Mouse (Mus musculus): ENCODE measurements around the gene Zfp809. TPM values are rescaled to one million over a fixed set of nuclear protein-coding genes. Genes with fewer than 3 reads are reported as not detected.
"Not testable (repeated sequence)": the region's sequence is repeated elsewhere in the genome, so short reads cannot be mapped to it uniquely, and the experiment has no call there.

Gene Zfp809
- total RNA-seq (2022), result 10 to 100 TPM; 17.9 to 26.0 (median 22.0) TPM

- peak; percentile 98 to 100 for DNase-seq (ENCODE audit: low spot score in 2 of 2)
Observed at GRCm38 (mm10) chr9:22225581-22226388, at the start of gene Zfp809. TSS of gene Zfp809 (plus strand) at chr9:22225714.

GRCm38 (mm10) chr9:22188025-22188611, 37.4 kb upstream of the Zfp809 start, which contains the start of gene Zfp872:
TSS of gene Zfp872 (plus strand) at chr9:22188090.
- DNase-seq (ENCODE audit: low spot score in 2 of 2), result peak in 1 of 2 experiments; percentile 19

- DNase-seq (ENCODE audit: low spot score in 2 of 2), result no peak
Observed at GRCm38 (mm10) chr9:22196412-22196811, 29.1 kb upstream of the Zfp809 start.

- no peak for DNase-seq (ENCODE audit: low spot score in 2 of 2)
Observed at GRCm38 (mm10) chr9:22213785-22214194, 11.7 kb upstream of the Zfp809 start.

- DNase-seq (ENCODE audit: low spot score in 2 of 2), result no peak
Observed at GRCm38 (mm10) chr9:22214549-22214948, 11.0 kb upstream of the Zfp809 start.

DNA sequence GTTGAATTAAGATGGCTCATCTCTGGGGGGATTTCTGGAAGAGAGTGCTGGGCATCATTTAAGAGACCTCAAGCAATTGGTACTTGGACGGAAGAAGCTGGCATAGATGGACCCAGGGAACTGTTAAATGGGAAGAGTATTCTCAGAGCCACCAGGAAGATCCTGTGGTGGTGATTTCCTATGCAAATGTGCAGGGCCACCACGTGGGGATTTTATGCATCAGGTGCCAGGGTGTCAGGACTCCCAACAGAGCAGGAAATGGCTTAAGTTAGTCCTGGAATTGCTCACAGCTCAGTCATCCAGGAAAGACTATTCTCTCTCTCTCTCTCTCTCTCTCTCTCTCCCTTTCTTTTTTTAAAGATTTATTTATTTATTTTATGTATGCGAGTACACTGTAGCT, 8.8 kb upstream of the Zfp809 start:
- no peak for DNase-seq (ENCODE audit: low spot score in 2 of 2)

- DNase-seq (ENCODE audit: low spot score in 2 of 2), result no peak
Observed at GRCm38 (mm10) chr9:22217858-22218493, 7.5 kb upstream of the Zfp809 start.

- DNase-seq (ENCODE audit: low spot score in 2 of 2), result no peak
Observed at GRCm38 (mm10) chr9:22224066-22224465, 1.4 kb upstream of the Zfp809 start.

GRCm38 (mm10) chr9:22224536-22225503, 694 bp upstream of the Zfp809 start:
- peak in 1 of 2 experiments; percentile 12 for DNase-seq (ENCODE audit: low spot score in 2 of 2)

DNA sequence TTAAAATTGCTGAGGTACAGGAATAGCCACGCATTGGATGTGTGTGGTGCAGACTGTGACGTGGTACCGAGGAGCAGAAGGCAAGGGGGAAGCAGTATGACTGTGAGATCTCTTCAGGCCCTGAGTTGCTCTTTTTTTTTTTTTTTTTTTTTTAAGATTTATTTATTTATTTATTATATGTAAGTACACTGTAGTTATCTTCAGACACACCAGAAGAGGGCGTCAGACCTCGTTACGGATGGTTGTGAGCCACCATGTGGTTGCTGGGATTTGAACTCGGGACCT, 817 bp downstream of the Zfp809 start:
- not testable (repeated sequence) for DNase-seq (ENCODE audit: low spot score in 2 of 2)

DNA sequence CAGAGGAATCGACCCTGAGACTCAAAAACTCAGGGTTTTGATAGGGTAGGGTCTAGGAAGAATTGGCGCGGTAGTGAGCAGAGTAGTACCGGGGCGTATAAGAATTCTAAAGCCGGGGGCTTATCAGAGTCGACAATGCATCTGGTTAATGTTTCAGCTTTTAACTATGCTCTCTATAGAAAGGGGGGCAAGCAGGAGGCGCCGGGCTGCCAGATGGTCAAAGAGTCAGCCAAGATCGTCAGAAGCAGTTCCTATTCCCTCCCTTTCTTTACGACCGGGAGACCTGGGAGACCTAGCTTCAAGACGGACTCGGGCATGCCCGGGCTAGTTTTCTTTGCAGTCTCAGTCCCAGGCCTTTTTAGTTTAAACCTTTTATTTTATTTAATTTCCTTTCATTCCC, 1.3 kb downstream of the Zfp809 start:
- no peak for DNase-seq (ENCODE audit: low spot score in 2 of 2)

GRCm38 (mm10) chr9:22229386-22230026, 4.0 kb downstream of the Zfp809 start:
- no peak for DNase-seq (ENCODE audit: low spot score in 2 of 2)

DNA sequence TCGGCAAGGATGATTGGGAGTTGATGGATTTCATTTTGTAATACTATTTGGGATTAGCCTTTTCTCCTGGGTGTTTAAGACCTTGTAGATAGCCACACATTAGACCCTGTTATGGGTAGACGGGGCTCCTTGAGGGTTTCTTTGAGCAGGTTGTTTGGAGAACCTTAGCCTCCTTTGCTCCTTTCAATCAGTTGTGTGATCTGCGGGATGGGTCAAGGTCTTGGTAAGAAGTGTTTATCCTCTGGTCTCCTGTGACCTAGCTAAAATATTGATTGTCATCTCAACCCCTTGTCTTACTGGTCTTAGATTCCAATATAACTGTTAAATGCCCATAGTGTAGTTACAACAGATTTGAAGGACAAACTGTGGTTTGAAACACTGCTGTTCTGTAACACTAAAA, 4.5 kb downstream of the Zfp809 start:
- DNase-seq (ENCODE audit: low spot score in 2 of 2), result no peak

DNA sequence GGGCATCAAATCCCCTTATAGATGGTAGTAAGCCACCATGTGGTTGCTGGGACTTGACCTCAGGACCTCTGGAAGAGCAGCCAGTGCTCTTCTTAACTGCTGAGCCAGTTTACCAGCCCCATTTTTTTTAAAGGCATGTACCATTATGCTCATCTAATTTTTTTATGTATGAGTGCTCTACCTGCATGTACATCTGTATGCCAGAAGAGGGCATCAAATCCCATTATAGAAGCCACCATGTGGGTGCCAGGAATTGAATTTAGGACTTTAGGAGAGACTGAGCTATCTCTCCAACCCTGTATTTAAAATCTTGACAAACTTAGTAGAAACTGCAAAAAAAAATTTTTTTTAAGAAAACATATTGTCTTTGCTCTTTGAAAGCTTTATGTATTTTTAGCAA, 5.0 kb downstream of the Zfp809 start:
- no peak for DNase-seq (ENCODE audit: low spot score in 2 of 2)

- DNase-seq (ENCODE audit: low spot score in 2 of 2), result no peak
Observed at GRCm38 (mm10) chr9:22240001-22240400, 14.5 kb downstream of the Zfp809 start.

- DNase-seq (ENCODE audit: low spot score in 2 of 2), result no peak
Observed at GRCm38 (mm10) chr9:22244242-22244641, 18.7 kb downstream of the Zfp809 start.

- DNase-seq (ENCODE audit: low spot score in 2 of 2), result no peak
Observed at GRCm38 (mm10) chr9:22256579-22256978, 31.1 kb downstream of the Zfp809 start.

DNA sequence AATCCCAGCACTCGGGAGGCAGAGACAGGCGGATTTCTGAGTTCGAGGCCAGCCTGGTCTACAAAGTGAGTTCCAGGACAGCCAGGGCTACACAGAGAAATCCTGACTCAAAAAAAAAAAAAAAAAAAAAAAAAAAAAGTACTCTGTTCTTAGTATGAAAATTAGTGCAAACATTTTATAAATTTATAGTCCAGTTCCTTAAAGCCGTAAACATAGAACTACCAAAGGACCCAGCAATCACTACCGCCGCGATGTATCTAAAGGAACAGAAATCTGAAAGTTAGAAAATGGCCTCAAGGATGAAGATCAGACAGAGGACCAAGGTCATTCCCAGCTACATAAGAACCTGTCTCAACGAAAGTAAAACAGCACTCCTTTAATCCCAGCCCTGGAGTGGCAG, 33.3 kb downstream of the Zfp809 start:
- DNase-seq (ENCODE audit: low spot score in 2 of 2), result no peak

DNA sequence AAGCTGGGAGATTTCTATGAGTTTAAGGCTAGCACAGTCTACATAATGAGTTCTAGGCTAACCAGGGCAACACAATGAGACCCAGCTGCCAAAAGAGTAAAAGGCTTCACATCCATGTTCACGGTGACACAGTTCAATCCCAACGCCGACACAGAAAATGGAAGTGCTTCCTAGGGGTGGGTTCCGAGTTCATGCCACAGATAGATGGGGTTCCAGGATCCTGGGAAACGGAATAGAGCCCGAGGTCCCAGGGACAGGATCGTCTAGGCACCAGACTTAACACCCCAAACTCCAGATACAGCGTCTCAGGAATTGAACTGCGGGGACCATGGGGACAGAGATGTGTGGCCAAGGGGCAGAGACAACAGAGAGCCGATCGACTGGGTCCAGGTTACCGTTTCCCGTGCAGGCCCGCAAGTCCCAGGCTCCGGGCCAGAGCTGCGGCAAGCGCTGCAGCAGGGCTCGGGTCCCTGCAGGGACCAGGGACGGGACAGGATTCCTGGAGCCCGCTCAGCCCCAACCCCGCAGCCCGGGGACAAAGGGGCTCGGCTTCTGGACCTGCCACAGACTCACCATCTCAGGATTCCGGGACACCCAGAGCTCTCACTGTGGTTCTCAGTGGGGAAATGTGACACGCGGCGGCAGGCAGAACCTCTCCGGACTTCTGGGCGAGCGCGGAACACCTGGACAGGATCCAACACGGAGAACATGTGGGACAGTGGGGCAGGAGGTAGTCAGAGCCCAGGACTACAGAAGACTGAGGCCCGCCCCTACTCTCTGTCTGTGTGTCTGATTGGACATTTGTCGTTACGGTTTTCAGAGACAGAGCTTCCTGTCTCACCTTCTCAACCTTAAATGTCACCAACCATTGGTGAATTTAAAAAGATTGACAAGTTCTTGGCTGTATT, 33.9 kb downstream of the Zfp809 start, which contains the start of gene Zfp599:
Gene Zfp599 (minus strand): TSS at position 712 of the 908 bp plus-strand sequence.
- DNase-seq (ENCODE audit: low spot score in 2 of 2), result peak; percentile 36 to 62

DNA sequence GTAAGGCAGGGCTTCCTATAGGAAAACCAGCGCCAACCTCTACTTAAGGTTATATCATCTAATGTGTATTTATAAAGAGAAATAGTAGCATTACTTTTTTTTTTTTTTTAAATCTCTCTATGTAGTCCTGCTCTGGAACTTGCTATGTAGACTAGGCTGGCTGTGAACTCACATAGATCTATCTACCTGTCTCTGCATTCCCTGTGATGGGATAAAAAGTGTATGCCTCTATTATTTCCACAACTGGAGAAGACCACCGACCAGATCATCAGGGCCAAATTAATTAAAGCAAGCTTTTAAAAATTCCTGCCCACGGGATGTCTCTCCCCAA, 34.5 kb downstream of the Zfp809 start:
- DNase-seq (ENCODE audit: low spot score in 2 of 2), result no peak

Data from left cerebral cortex, adult 8-10 months (tissue).